Mouse (Mus musculus) stomach, postnatal 0 days (tissue): Measurements from ENCODE around the gene Iqsec2. TPM values are rescaled to one million over a fixed set of nuclear protein-coding genes. Genes with fewer than 3 reads are reported as not detected.

Experiments
- ATAC-seq: fragments of 200-750 bp; cut with Nextera tagmentation; 2 replicates; pipeline ENCODE4 v1.8.0; 2017; ENCODE audit not compliant: low FRiP score, low TSS enrichment
- DNase-seq: peaks from one replicate; pipeline ENCODE4 v3.0.0-alpha.2; 2016; ENCODE audit warnings: low spot score
- H3K27ac ChIP-seq: fragments of 300-500 bp; sonication (generic); replicated peaks from 2 replicates; pipeline ENCODE4 v1.5.1; 2014; ENCODE audit warnings: mild to moderate bottlenecking, control low read depth
- H3K27me3 ChIP-seq: fragments of 300-500 bp; sonication (generic); 2 replicates; pipeline ENCODE4 v1.6.1; 2014; ENCODE audit warnings: low read length; ENCODE audit not compliant: control insufficient read depth, insufficient read depth
- H3K36me3 ChIP-seq: fragments of 300-500 bp; sonication (generic); 2 replicates; pipeline ENCODE4 v1.6.1; 2014; ENCODE audit warnings: low read length, mixed read lengths; ENCODE audit not compliant: control insufficient read depth, insufficient read depth
- H3K4me1 ChIP-seq: fragments of 300-500 bp; sonication (generic); replicated peaks from 2 replicates; pipeline ENCODE4 v1.6.1; 2014; ENCODE audit warnings: antibody characterized with exemption; ENCODE audit not compliant: control insufficient read depth, insufficient read depth
- H3K4me2 ChIP-seq: fragments of 300-500 bp; sonication (generic); replicated peaks from 2 replicates; pipeline ENCODE4 v1.6.1; 2014; ENCODE audit warnings: low read depth, mild to moderate bottlenecking, control low read depth, moderate library complexity
- H3K4me3 ChIP-seq: fragments of 300-500 bp; sonication (generic); 2 replicates; pipeline ENCODE4 v1.5.1; 2014; ENCODE audit warnings: low read depth, low read length, control low read depth
- H3K9ac ChIP-seq: fragments of 300-500 bp; sonication (generic); 2 replicates; pipeline ENCODE4 v1.6.1; 2014; ENCODE audit warnings: mild to moderate bottlenecking, low read length, control low read depth, mixed read lengths
- H3K9me3 ChIP-seq: fragments of 300-500 bp; sonication (generic); 2 replicates; pipeline ENCODE4 v1.6.1; 2016; ENCODE audit warnings: low read length; ENCODE audit not compliant: control insufficient read depth
- CTCF ChIP-seq: IDR thresholded peaks from 2 replicates; pipeline ENCODE4 v1.5.1; 2016; ENCODE audit warnings: antibody characterized with exemption, low read depth, mild to moderate bottlenecking, moderate library complexity
- EP300 ChIP-seq: optimal IDR thresholded peaks from 2 replicates; pipeline ENCODE3; 2016; ENCODE audit warnings: antibody characterized with exemption
- WGBS: fragments of 180-500 bp; shearing (Covaris S2); extraction: QIAGEN DNeasy Blood & Tissue Kit; methylation state at CpG from one replicate; pipeline ENCODE4 v1.1.7; 2014; 5-methylcytosine and 5-hydroxymethylcytosine counted together
- polyA plus RNA-seq: library from polyadenylated mRNA; unstranded; fragments of >200 nt; fragmentation: Nextera tagmentation; extraction: Ambion mirVana; gene quantifications from 2 replicates; pipeline ENCODE4 v1.2.1, GENCODE M21; 2015

Iqsec2 gene
- polyA plus RNA-seq, 1 experiment from 2014 or later: 3.6 TPM

- Histone ChIP-seq H3K4me1 (no peaks in the 10 kb centered on the region), H3K27me3 (no peaks in the 10 kb centered on the region), H3K4me2 (no peak overlapping the region), H3K9ac (no peak overlapping the region), H3K9me3 (no peaks in the 10 kb centered on the region), H3K4me3 (no peak overlapping the region), H3K27ac (no peak overlapping the region), H3K36me3 (no peaks in the 10 kb centered on the region)
- ATAC-seq (peak; percentile 86), DNase-seq (peak; percentile 14)
- WGBS: 30% methylated on average over 3 of the region's 3 CpGs
- TF ChIP-seq CTCF (no peak), EP300 (no peak)
These were observed 28.4 kb downstream of the Iqsec2 start for GRCm38 (mm10) chrX:152172487-152172935.

- WGBS: 27% methylated on average over 3 of the region's 3 CpGs
- H3K27ac ChIP-seq: no peak overlapping the region
- H3K9ac ChIP-seq: no peak overlapping the region
- no peak overlapping the region for H3K4me3 ChIP-seq
- H3K4me1 ChIP-seq: no peaks in the 10 kb centered on the region
- TF ChIP-seq EP300 (no peak), CTCF (peak; percentile 78)
- H3K36me3 ChIP-seq: no peaks in the 10 kb centered on the region
- peak; percentile 33 for DNase-seq
- no peaks in the 10 kb centered on the region for H3K9me3 ChIP-seq
- ATAC-seq: peak; percentile 72
- no peaks in the 10 kb centered on the region for H3K27me3 ChIP-seq
- no peak overlapping the region for H3K4me2 ChIP-seq
These were observed 31.2 kb downstream of the Iqsec2 start for GRCm38 (mm10) chrX:152175284-152175683.

- DNase-seq (no peak), ATAC-seq (no peak)
- Histone ChIP-seq H3K4me2 (no peak overlapping the region), H3K36me3 (no peaks in the 10 kb centered on the region), H3K4me3 (no peak overlapping the region), H3K9ac (no peak overlapping the region), H3K4me1 (no peaks in the 10 kb centered on the region), H3K27me3 (no peaks in the 10 kb centered on the region), H3K9me3 (no peaks in the 10 kb centered on the region), H3K27ac (no peak overlapping the region)
- no peak for TF ChIP-seq CTCF
- no peak for TF ChIP-seq EP300
- WGBS: 92% methylated on average over 2 of the region's 2 CpGs
These were observed 33.8 kb downstream of the Iqsec2 start for GRCm38 (mm10) chrX:152177897-152178296.

- ATAC-seq (peak; percentile 61), DNase-seq (peak; percentile 59)
- Histone ChIP-seq H3K9me3 (no peaks in the 10 kb centered on the region), H3K9ac (peak overlapping the region; percentile 45; the same call in 1 of the 2 replicates), H3K27me3 (no peaks in the 10 kb centered on the region), H3K4me2 (peak overlapping the region; percentile 32), H3K27ac (0 out of 2 replicates have a peak overlapping the region, but pooled peaks have one; percentile 40), H3K4me3 (peak overlapping the region; percentile 39), H3K36me3 (no peaks in the 10 kb centered on the region), H3K4me1 (no peaks in the 10 kb centered on the region)
- TF ChIP-seq EP300 (no peak), CTCF (no peak)
- 46% methylated on average over 8 of the region's 8 CpGs for WGBS
These were observed 34.9 kb downstream of the Iqsec2 start for GRCm38 (mm10) chrX:152178843-152179545.

- H3K4me3 ChIP-seq: no peak overlapping the region
These were observed 35.9 kb downstream of the Iqsec2 start for GRCm38 (mm10) chrX:152179670-152180656.

More at GRCm38 (mm10) chrX:152179670-152180656, 35.9 kb downstream of the Iqsec2 start:
- Histone ChIP-seq H3K27me3 (no peaks in the 10 kb centered on the region), H3K9ac (no peak overlapping the region), H3K27ac (no peak overlapping the region), H3K4me1 (no peaks in the 10 kb centered on the region), H3K9me3 (no peaks in the 10 kb centered on the region), H3K4me2 (peak overlapping the region; percentile 32; the same call in 1 of the 2 replicates), H3K36me3 (no peaks in the 10 kb centered on the region)
- no peak for DNase-seq
- TF ChIP-seq EP300 (no peak), CTCF (0 out of 2 replicates have a peak, but pooled peaks have one; percentile 6)
- ATAC-seq: no peak
- 70% methylated on average over 6 of the region's 7 CpGs for WGBS
